Mouse (Mus musculus) ES-E14 (cell line): ENCODE data around the gene Vps13d.

Experiments
- HCFC1 ChIP-seq: IDR thresholded peaks from 2 replicates; pipeline ENCODE4 v1.6.1; 2012; ENCODE audit warnings: low read length, inconsistent platforms, borderline replicate concordance; ENCODE audit not compliant: insufficient read depth
- ZNF384 ChIP-seq: IDR thresholded peaks from 2 replicates; pipeline ENCODE4 v1.6.1; 2012; ENCODE audit warnings: low read depth, low read length, inconsistent platforms

GRCm38 (mm10) chr4:145051209-145051969, 143.4 kb downstream of the Vps13d start:
- TF ChIP-seq HCFC1 = no peak
- TF ChIP-seq ZNF384 = no peak
